Mouse (Mus musculus) CH12.LX (cell line): ENCODE results near the gene Dad1. TPM values are rescaled to one million over a fixed set of nuclear protein-coding genes. Genes with fewer than 3 reads are reported as not detected.

ENCODE experiments used
- DNase-seq: peaks from one replicate; pipeline ENCODE4 v3.0.0-alpha.2; 2013; ENCODE audit errors: extremely low read depth
- H3K27ac ChIP-seq: 2 replicates; pipeline ENCODE4 v1.5.1; 2012; ENCODE audit warnings: low read depth, mild to moderate bottlenecking, control low read depth, moderate library complexity; ENCODE audit not compliant: insufficient read depth
- H3K27me3 ChIP-seq: replicated peaks from 2 replicates; pipeline ENCODE3; 2012; ENCODE audit warnings: inconsistent platforms
- H3K36me3 ChIP-seq, 2 experiments: replicated peaks in 1 of 2; 2 replicates each; pipeline versions ENCODE3 to v1.6.1; 2012; ENCODE audit warnings: inconsistent platforms in 1 of 2, low read length in 1 of 2, mild to moderate bottlenecking in 1 of 2, mixed read lengths in 1 of 2, moderate library complexity in 1 of 2; ENCODE audit not compliant: control insufficient read depth in 1 of 2, insufficient read depth in 1 of 2
- H3K4me1 ChIP-seq, 2 experiments: 2 replicates each; pipeline ENCODE4 v1.6.1; 2012; ENCODE audit warnings: inconsistent platforms in 1 of 2, moderate library complexity in 1 of 2; ENCODE audit not compliant: insufficient read depth in 2 of 2, control insufficient read depth in 1 of 2
- H3K4me2 ChIP-seq: 2 replicates; pipeline ENCODE4 v1.6.1; 2012; ENCODE audit warnings: low read depth, mild to moderate bottlenecking, control low read depth; ENCODE audit not compliant: poor library complexity, insufficient read depth, severe bottlenecking
- H3K4me3 ChIP-seq, 3 experiments: fragments of 150-350 bp in 1 of 3; sonication (generic) in 1 of 3; replicated peaks in 1 of 3; 2 replicates each; pipeline versions ENCODE3 to v1.5.1; 2011 to 2012; ENCODE audit warnings: low read depth in 2 of 3, low read length in 2 of 3, mild to moderate bottlenecking in 2 of 3, moderate library complexity in 2 of 3, control low read depth in 1 of 3, improper control_type of control experiment in 1 of 3, inconsistent platforms in 1 of 3, mixed read lengths in 1 of 3; ENCODE audit not compliant: poor library complexity in 1 of 3
- H3K79me2 ChIP-seq: replicated peaks from 2 replicates; pipeline ENCODE4 v1.6.1; 2012; ENCODE audit warnings: mild to moderate bottlenecking, moderate library complexity; ENCODE audit not compliant: control insufficient read depth, poor library complexity, insufficient read depth, severe bottlenecking; ENCODE audit errors: extremely low read depth
- H3K9ac ChIP-seq: 2 replicates; pipeline ENCODE4 v1.6.1; 2012; ENCODE audit warnings: low read depth, mild to moderate bottlenecking, control low read depth, moderate library complexity; ENCODE audit not compliant: insufficient read depth
- H3K9me3 ChIP-seq: replicated peaks from 2 replicates; pipeline ENCODE3; 2012; ENCODE audit warnings: low read length, inconsistent platforms, mixed read lengths
- CHD2 ChIP-seq: IDR thresholded peaks from 2 replicates; pipeline ENCODE4 v1.6.1; 2011; ENCODE audit warnings: low read length, improper control_type of control experiment
- EP300 ChIP-seq: IDR thresholded peaks from 2 replicates; pipeline ENCODE4 v1.6.1; 2011; ENCODE audit warnings: low read length, improper control_type of control experiment
- GABPA ChIP-seq: IDR thresholded peaks from 2 replicates; pipeline ENCODE4 v1.6.1; 2012; ENCODE audit warnings: low read depth, low read length, improper control_type of control experiment, inconsistent platforms; ENCODE audit not compliant: insufficient replicate concordance
- JUN ChIP-seq: IDR thresholded peaks from 2 replicates; pipeline ENCODE4 v1.6.1; 2011; ENCODE audit warnings: low read depth, mild to moderate bottlenecking, low read length, improper control_type of control experiment, moderate library complexity; ENCODE audit not compliant: insufficient read depth
- MAX ChIP-seq: IDR thresholded peaks from 2 replicates; pipeline ENCODE4 v1.6.1; 2011; ENCODE audit warnings: low read length, improper control_type of control experiment
- MAZ ChIP-seq: IDR thresholded peaks from 2 replicates; pipeline ENCODE4 v1.6.1; 2012; ENCODE audit warnings: low read depth, mild to moderate bottlenecking, inconsistent platforms, low read length, improper control_type of control experiment, moderate library complexity
- POLR2AphosphoS2 ChIP-seq: IDR thresholded peaks from 2 replicates; pipeline ENCODE4 v1.6.1; 2011; ENCODE audit warnings: low read depth, low read length, improper control_type of control experiment
- SIN3A ChIP-seq: IDR thresholded peaks from 2 replicates; pipeline ENCODE4 v1.6.1; 2012; ENCODE audit warnings: low read length, improper control_type of control experiment, inconsistent platforms
- TBP ChIP-seq: conservative IDR thresholded peaks from 2 replicates; pipeline ENCODE4 v1.6.1; 2011; ENCODE audit warnings: low read depth, low read length, improper control_type of control experiment
- TCF12 ChIP-seq: IDR thresholded peaks from 2 replicates; pipeline ENCODE4 v1.6.1; 2014; ENCODE audit warnings: low read depth, mild to moderate bottlenecking, inconsistent platforms, low read length, improper control_type of control experiment
- UBTF ChIP-seq: IDR thresholded peaks from 2 replicates; pipeline ENCODE4 v1.6.1; 2012; ENCODE audit warnings: low read depth, mild to moderate bottlenecking, inconsistent platforms, low read length, improper control_type of control experiment, moderate library complexity
- USF1 ChIP-seq: IDR thresholded peaks from 2 replicates; pipeline ENCODE4 v1.6.1; 2014; ENCODE audit warnings: low read depth, mild to moderate bottlenecking, inconsistent platforms, low read length, improper control_type of control experiment
- ZC3H11A ChIP-seq: IDR thresholded peaks from 2 replicates; pipeline ENCODE4 v1.6.1; 2012; ENCODE audit warnings: low read depth, mild to moderate bottlenecking, inconsistent platforms, low read length, improper control_type of control experiment
- ZKSCAN1 ChIP-seq: IDR thresholded peaks from 2 replicates; pipeline ENCODE4 v1.6.1; 2012; ENCODE audit warnings: low read depth, inconsistent platforms, low read length, improper control_type of control experiment, borderline replicate concordance
- ZMIZ1 ChIP-seq: IDR thresholded peaks from 2 replicates; pipeline ENCODE4 v1.6.1; 2012; ENCODE audit warnings: low read depth, mild to moderate bottlenecking, inconsistent platforms, low read length, improper control_type of control experiment
- dilution Hi-C: fragments of 300-500 bp; cut with MboI; formaldehyde crosslinking; loops from 2 replicates; pipeline ENCODE4 v1.14.3; 2020; ENCODE audit warnings: low sequenced_read_pairs; ENCODE audit not compliant: extremely low pct_unique_long_range_greater_than_20kb, extremely low pct_ligation_motif_present
- in situ Hi-C: fragments of 300-500 bp; cut with MboI; formaldehyde crosslinking; loops from 3 replicates; pipeline ENCODE4 v1.14.3; 2019; ENCODE audit warnings: low sequenced_read_pairs, low pct_ligation_motif_present, low pct_unique_long_range_greater_than_20kb, mixed read lengths
- polyA plus RNA-seq: library from polyadenylated mRNA; unstranded; fragments of >175 nt; gene quantifications from 2 replicates; pipeline ENCODE4 v1.2.1, GENCODE M21; 2012; ENCODE audit warnings: low read depth; ENCODE audit not compliant: insufficient read length
- total RNA-seq, 2 experiments: library from RNA; depleted of rRNA; stranded (reverse); fragments of 300-350 nt in 1 of 2; fragments of >200 nt in 1 of 2; gene quantifications; 2 replicates each; pipeline ENCODE4 v1.2.3; 2012 to 2014

The Dad1 gene
- total and polyA plus RNA-seq, 3 experiments, result 161 to 287 (median 279) TPM

DNA sequence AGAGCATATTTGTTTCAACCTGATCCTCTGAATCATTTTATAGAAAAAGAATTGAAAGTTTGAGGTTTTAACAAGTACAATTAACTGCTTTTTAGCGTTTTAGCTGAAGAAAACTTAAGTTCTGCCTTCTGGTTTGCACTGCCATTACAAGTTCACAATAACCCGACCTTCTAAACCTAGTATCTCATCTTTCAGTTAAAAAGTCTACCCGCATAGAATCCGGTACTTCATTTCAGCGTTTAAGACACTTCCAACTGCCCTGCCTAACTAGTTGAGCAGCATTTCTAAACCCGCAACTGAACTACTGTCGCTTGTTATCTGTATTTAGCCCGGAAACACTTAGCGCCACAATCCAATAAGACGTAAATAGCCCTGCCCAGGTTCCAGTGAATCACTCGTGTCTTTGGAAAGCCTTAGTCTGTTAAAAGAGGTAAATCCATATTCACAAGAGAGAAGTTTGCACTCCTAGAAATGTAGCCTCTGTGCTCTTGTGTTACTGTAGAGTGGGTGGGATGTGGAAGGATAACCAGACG, 832 bp upstream of the Dad1 start:
- Histone ChIP-seq H3K9me3 (no peaks in the 10 kb centered on the region), H3K36me3 (peaks cover 2 to 17% of the 10 kb centered on the region in 2 experiments), H3K4me3 (peak overlapping the region; percentile 62 to 92 (median 75)), H3K9ac (peak overlapping the region; percentile 80), H3K27me3 (no peaks in the 10 kb centered on the region), H3K79me2 (peaks cover 29% of the 10 kb centered on the region), H3K27ac (no peak overlapping the region), H3K4me2 (peak overlapping the region; percentile 100), H3K4me1 (peaks cover 11 to 43% of the 10 kb centered on the region in 2 experiments; a peak in 3 of 4 replicates)
- in situ Hi-C loops (loop anchor here (10.0 kb wide), 1 partner anchor 90 kb away; no protein-coding TSS in a partner anchor), dilution Hi-C loops (no loop called here)
- DNase-seq, result no peak
- TF ChIP-seq SIN3A (no peak), ZMIZ1 (no peak), MAX (no peak), USF1 (no peak), MAZ (no peak), CHD2 (no peak), ZKSCAN1 (no peak), TCF12 (no peak), ZC3H11A (no peak), EP300 (no peak)

DNA sequence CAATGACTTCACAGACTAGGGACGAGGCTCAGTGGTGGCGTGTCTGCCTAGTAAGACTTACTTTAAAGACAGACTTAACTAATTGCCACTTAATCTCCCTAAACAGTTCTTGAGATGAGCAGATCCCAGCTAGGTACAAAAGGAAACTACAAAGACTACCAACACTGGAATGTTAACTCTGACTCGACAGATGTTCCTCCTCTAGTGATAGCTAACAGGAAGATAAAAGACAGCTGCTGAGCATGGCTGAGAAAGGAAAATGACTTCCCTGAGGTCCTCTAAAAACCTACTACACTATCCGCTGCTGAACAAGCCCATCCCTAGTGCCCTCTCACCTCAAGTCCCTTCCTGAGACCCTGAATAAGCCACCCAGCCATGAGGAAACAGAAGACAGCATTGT, 3.8 kb downstream of the Dad1 start:
- H3K4me2 ChIP-seq, result no peak overlapping the region
- dilution Hi-C loops, result no loop called here

DNA sequence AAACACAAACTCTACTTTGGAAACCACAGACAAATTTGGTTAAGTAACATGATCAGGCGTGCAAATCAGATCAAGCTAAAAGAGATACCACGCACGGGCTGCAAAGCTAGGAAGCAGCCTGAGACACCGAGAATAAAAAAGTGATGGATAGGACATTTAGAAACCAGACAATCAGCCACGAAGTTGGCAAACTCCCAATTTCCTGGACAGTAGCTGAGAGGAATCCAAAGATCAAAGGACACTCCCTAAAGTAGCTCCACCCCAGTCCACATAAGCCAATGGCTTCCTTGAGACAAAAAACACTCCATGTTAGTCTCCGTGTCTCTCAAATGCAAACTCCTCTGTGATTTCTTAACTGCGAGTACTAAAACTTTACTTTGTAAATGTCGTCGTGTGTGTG, 4.6 kb downstream of the Dad1 start:
- Histone ChIP-seq H3K27ac (no peak overlapping the region), H3K36me3 (peaks cover 28 to 71% of the 10 kb centered on the region in 2 experiments), H3K27me3 (no peaks in the 10 kb centered on the region), H3K4me3 (no peak overlapping the region), H3K4me2 (no peak overlapping the region), H3K9ac (no peak overlapping the region), H3K4me1 (peaks cover 11 to 57% of the 10 kb centered on the region in 2 experiments; a peak in 3 of 4 replicates), H3K9me3 (no peaks in the 10 kb centered on the region), H3K79me2 (peaks cover 43% of the 10 kb centered on the region)
- no peak for TF ChIP-seq UBTF
- no peak for TF ChIP-seq TBP
- no peak for TF ChIP-seq JUN
- TF ChIP-seq EP300, result no peak
- DNase-seq, result no peak
- dilution Hi-C loops (no loop called here), in situ Hi-C loops (no loop called here)

More for the DNA sequence above, 3.8 kb downstream of the Dad1 start:
- Histone ChIP-seq H3K36me3 (peaks cover 25 to 63% of the 10 kb centered on the region in 2 experiments), H3K79me2 (peaks cover 43% of the 10 kb centered on the region), H3K9ac (no peak overlapping the region), H3K4me1 (peaks cover 11 to 62% of the 10 kb centered on the region in 2 experiments; a peak in 3 of 4 replicates), H3K4me3 (no peak overlapping the region), H3K9me3 (no peaks in the 10 kb centered on the region)
- DNase-seq, result no peak
- in situ Hi-C loops, result loop anchor here (10.0 kb wide), 1 partner anchor 95 kb away; no protein-coding TSS in a partner anchor
- TF ChIP-seq USF1, result no peak
- TF ChIP-seq POLR2AphosphoS2, result no peak
- no peak for TF ChIP-seq GABPA
- TF ChIP-seq, all 38 proteins: peak for 0
- no peaks in the 10 kb centered on the region for H3K27me3 ChIP-seq
- no peak overlapping the region for H3K27ac ChIP-seq
